Mouse (Mus musculus) kidney, embryonic 14.5 days (tissue): Measurements from ENCODE around the gene Pmm2. TPM values are rescaled to one million over a fixed set of nuclear protein-coding genes. Genes with fewer than 3 reads are reported as not detected.
A peak's percentile ranks its signal among the peaks of the same experiment; 100 is the strongest.

Experiments used
- ATAC-seq: fragments of 200-750 bp; cut with Nextera tagmentation; 2 replicates; pipeline ENCODE4 v1.8.0; 2017; ENCODE audit warnings: moderate number of reproducible peaks, mild to moderate bottlenecking, moderate TSS enrichment, moderate library complexity; ENCODE audit not compliant: low FRiP score, low TSS enrichment
- H3K27ac ChIP-seq: fragments of 300-500 bp; sonication (generic); 2 replicates; pipeline ENCODE4 v1.5.1; 2014; ENCODE audit warnings: low read depth, mild to moderate bottlenecking, low read length, moderate library complexity, mixed read lengths
- H3K27me3 ChIP-seq: fragments of 300-500 bp; sonication (generic); 2 replicates; pipeline ENCODE4 v1.6.1; 2014; ENCODE audit warnings: mild to moderate bottlenecking, low read length; ENCODE audit not compliant: control insufficient read depth, insufficient read depth
- H3K36me3 ChIP-seq: fragments of 300-500 bp; sonication (generic); 2 replicates; pipeline ENCODE4 v1.6.1; 2014; ENCODE audit warnings: low read length, mixed read lengths; ENCODE audit not compliant: control insufficient read depth, insufficient read depth
- H3K4me1 ChIP-seq: fragments of 300-500 bp; sonication (generic); 2 replicates; pipeline ENCODE4 v1.6.1; 2014; ENCODE audit warnings: low read length, mixed read lengths; ENCODE audit not compliant: control insufficient read depth, insufficient read depth
- H3K4me2 ChIP-seq: fragments of 300-500 bp; sonication (generic); replicated peaks from 2 replicates; pipeline ENCODE4 v1.6.1; 2014; ENCODE audit warnings: low read depth, mild to moderate bottlenecking, low read length
- H3K4me3 ChIP-seq: fragments of 300-500 bp; sonication (generic); 2 replicates; pipeline ENCODE4 v1.5.1; 2014; ENCODE audit warnings: mild to moderate bottlenecking, low read length
- H3K9ac ChIP-seq: fragments of 300-500 bp; sonication (generic); 2 replicates; pipeline ENCODE4 v1.6.1; 2014; ENCODE audit warnings: low read depth, mild to moderate bottlenecking, low read length, moderate library complexity
- H3K9me3 ChIP-seq: fragments of 300-500 bp; sonication (generic); 2 replicates; pipeline ENCODE4 v1.6.1; 2016; ENCODE audit warnings: low read length; ENCODE audit not compliant: control insufficient read depth
- WGBS: fragments of 180-500 bp; shearing (Covaris S2); extraction: QIAGEN DNeasy Blood & Tissue Kit; methylation state at CpG from one replicate; pipeline ENCODE4 v1.1.7; 2014; 5-methylcytosine and 5-hydroxymethylcytosine counted together
- polyA plus RNA-seq: library from polyadenylated mRNA; unstranded; fragments of >200 nt; fragmentation: Nextera tagmentation; extraction: Ambion mirVana; gene quantifications from 2 replicates; pipeline ENCODE4 v1.2.1, GENCODE M21; 2014

Pmm2 gene
- polyA plus RNA-seq, 1 experiment from 2014 or later: 59.4 TPM

DNA sequence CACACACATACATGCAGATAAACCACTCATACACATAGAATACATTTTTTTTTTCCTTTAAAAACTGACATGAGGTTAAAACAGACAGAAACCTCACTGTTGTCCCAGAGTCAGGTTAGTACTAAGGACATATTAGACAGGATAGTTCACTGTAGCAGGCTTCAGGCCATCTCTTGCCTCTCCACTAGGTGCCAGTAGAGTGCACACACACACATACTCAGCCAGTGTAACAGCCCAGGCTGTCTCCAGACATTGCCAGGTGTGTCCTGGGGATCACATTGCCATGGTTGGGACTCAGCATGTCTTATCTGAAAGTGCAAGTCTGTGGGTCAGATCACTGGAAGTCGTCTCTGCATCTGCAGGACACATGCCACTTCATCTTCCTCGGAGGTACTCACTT is 6.4 kb downstream of the Pmm2 start:
- Histone ChIP-seq H3K4me1 (peaks cover under 1% of the 10 kb centered on the region; the same call in 1 of the 2 replicates), H3K27ac (no peak overlapping the region), H3K36me3 (peaks cover 70% of the 10 kb centered on the region), H3K27me3 (no peaks in the 10 kb centered on the region), H3K4me2 (no peak overlapping the region), H3K4me3 (no peak overlapping the region), H3K9ac (no peak overlapping the region), H3K9me3 (no peaks in the 10 kb centered on the region)
- WGBS: 75% methylated on average over 2 of the region's 2 CpGs
- ATAC-seq: peak; percentile 73; the same call in 1 of the 2 replicates

DNA sequence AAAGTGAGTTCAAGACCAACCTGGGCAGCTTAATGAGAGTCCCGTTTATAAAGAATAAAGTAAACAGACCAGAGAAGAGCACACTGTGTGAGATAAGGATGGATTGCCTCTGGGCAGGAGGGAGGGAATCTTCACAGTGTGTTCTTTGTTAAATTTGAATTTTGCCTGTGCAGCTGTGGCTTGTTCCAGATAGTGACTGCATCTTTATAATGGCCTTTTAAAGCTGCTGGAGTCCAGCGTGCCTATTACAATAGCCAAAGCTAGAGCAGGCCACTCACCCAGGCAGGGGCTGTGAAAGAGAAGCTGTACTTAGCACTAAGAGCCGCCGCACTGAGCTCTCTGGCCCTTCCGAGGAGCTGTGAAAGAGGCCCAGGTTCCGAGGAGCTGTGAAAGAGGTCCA is 8.1 kb downstream of the Pmm2 start:
- H3K4me3 ChIP-seq: no peak overlapping the region
- no peak overlapping the region for H3K27ac ChIP-seq
- H3K9ac ChIP-seq: no peak overlapping the region
- H3K4me1 ChIP-seq: no peaks in the 10 kb centered on the region
- ATAC-seq: no peak
- no peak overlapping the region for H3K4me2 ChIP-seq
- H3K9me3 ChIP-seq: no peaks in the 10 kb centered on the region
- peaks cover 84% of the 10 kb centered on the region for H3K36me3 ChIP-seq
- H3K27me3 ChIP-seq: no peaks in the 10 kb centered on the region
- 88% methylated on average over 6 of the region's 6 CpGs for WGBS

DNA sequence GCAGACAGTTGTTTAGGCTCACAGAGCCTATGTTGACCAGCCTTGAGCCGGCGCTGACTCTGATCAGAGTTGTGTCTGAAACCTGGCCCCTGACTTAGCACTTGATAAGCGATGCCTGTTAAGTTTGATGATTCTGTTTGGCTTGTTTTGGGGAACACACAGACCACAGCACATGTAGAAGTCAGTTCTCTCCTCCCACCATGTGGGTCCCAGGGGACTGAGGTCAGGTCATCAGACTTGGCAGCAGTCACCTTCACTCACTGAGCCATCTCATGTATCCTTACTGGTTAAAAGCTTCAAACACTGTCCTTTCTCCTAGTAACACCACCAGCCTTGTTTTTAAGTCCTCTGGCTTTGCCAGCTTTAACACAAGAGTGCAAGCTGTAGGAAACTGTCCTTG is 12.5 kb downstream of the Pmm2 start:
- ATAC-seq: no peak
- Histone ChIP-seq H3K9ac (no peak overlapping the region), H3K9me3 (no peaks in the 10 kb centered on the region), H3K4me1 (no peaks in the 10 kb centered on the region), H3K36me3 (peaks cover 89% of the 10 kb centered on the region), H3K4me2 (no peak overlapping the region), H3K27me3 (no peaks in the 10 kb centered on the region), H3K27ac (no peak overlapping the region), H3K4me3 (no peak overlapping the region)
- WGBS: 91% methylated on average over 3 of the region's 3 CpGs

DNA sequence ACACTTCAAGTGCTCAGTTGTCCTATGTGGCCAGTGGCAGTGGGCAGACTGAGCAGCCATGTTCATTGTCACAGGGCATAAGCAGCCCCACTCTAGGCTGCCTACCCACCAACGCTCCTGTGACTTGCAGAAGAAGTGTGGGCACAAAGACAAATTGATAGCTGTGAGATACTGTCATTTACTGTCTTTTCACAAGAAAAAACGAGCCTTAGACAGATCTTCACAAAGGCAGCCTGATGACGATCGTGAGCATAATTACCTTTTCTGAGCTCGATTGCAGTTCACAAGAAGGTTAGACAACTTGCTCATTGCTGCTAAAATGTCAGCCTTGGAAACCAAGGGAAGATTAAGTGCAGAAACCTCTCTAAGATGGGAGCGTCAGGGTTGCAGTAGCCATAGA is 17.6 kb downstream of the Pmm2 start:
- H3K27ac ChIP-seq: no peak overlapping the region
- H3K9ac ChIP-seq: no peak overlapping the region
- no peaks in the 10 kb centered on the region for H3K4me1 ChIP-seq
- 78% methylated on average over 6 of the region's 6 CpGs for WGBS
- H3K27me3 ChIP-seq: no peaks in the 10 kb centered on the region
- no peak overlapping the region for H3K4me3 ChIP-seq
- no peak for ATAC-seq
- peaks cover 67% of the 10 kb centered on the region for H3K36me3 ChIP-seq
- H3K4me2 ChIP-seq: no peak overlapping the region
- no peaks in the 10 kb centered on the region for H3K9me3 ChIP-seq

DNA sequence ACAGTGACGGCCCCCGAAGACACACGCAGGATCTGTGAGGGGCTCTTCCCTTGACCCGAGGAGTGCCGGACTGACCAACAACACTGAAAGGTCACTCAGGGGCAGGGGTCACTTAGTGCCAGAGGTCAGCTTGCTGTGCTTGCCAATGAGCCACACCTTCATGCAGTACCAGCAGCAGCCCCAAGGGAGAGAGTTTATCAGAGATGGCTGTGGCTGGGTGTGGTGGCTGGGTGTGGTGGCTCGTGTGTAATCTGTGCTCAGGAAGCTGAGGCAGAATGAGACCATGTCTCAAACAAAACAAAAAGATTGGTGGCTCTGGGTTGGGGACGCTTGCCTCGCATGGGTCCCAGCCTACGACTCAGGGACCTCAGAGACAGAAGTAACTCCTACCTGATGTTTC is 18.1 kb downstream of the Pmm2 start:
- H3K36me3 ChIP-seq: peaks cover 69% of the 10 kb centered on the region
- H3K4me2 ChIP-seq: no peak overlapping the region
- H3K27ac ChIP-seq: no peak overlapping the region
- 88% methylated on average over 9 of the region's 9 CpGs for WGBS
- ATAC-seq: no peak
- no peaks in the 10 kb centered on the region for H3K27me3 ChIP-seq
- H3K4me1 ChIP-seq: no peaks in the 10 kb centered on the region
- H3K9me3 ChIP-seq: no peaks in the 10 kb centered on the region
- H3K9ac ChIP-seq: no peak overlapping the region
- H3K4me3 ChIP-seq: no peak overlapping the region

DNA sequence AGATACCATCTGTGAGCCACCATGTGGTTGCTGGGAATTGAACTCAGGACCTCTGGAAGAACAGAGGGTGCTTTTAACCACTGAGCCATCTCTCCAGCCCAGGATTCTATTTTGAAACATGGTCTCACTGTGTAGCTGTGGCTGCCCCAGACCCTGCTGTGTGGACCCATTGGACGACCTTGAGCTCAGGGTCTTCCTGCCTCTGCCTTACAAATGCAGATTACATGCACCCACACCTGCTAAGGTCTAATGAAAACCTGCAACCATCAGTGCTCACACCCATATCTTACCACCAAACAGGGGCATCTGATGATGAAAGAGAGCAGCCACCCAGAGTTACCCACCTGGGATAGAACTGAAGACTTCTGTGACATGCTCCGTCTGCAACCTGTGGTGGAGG is 18.8 kb downstream of the Pmm2 start:
- Histone ChIP-seq H3K27ac (no peak overlapping the region), H3K9me3 (no peaks in the 10 kb centered on the region), H3K4me2 (no peak overlapping the region), H3K36me3 (peaks cover 67% of the 10 kb centered on the region), H3K27me3 (no peaks in the 10 kb centered on the region), H3K9ac (no peak overlapping the region), H3K4me3 (no peak overlapping the region), H3K4me1 (no peaks in the 10 kb centered on the region)
- ATAC-seq: no peak
- 88% methylated on average over 2 of the region's 2 CpGs for WGBS

DNA sequence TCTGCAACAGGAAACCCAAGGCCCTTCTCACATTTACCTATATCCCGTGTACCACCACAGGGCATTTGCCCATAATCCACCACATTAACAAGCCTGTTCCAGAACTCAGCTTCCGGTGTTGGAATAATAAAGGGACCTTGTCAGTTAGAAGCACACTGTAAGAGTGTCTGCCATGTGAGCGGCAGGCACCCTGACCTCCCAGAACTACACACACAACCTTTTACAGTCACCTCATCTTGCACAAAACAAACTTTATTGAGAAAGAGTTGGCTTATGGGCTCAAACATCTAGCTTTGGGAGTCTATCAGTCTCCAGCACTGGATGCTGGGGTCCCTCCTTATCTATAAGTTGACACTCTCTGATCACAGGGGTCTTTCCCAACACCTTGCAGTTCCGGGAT is 20.9 kb downstream of the Pmm2 start:
- no peak overlapping the region for H3K4me2 ChIP-seq
- ATAC-seq: no peak
- H3K27ac ChIP-seq: no peak overlapping the region
- no peak overlapping the region for H3K9ac ChIP-seq
- no peaks in the 10 kb centered on the region for H3K9me3 ChIP-seq
- no peaks in the 10 kb centered on the region for H3K27me3 ChIP-seq
- no peaks in the 10 kb centered on the region for H3K4me1 ChIP-seq
- H3K36me3 ChIP-seq: peaks cover 58% of the 10 kb centered on the region
- WGBS: 84% methylated on average over 4 of the region's 4 CpGs
- H3K4me3 ChIP-seq: no peak overlapping the region

DNA sequence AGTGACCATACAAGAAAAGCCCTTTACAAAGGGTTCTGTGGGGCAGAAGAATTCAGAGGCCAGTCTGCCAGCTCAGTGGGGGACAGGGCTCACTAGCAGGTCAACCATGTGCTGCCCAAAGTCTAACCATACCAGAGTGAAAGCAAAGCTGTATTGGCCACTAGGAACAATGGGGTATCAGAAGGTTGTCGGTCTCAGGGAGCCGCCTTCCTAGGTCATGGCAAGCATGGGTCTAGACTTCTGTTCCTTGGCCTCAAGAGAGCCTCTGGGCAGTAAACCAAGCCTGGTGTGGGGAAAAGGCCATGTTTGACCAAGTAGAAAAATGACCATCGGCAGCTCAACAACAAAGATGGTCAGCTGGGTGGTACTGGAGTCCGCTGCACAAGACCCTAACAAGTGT is 21.3 kb downstream of the Pmm2 start:
- WGBS: 93% methylated on average over 4 of the region's 4 CpGs
- Histone ChIP-seq H3K36me3 (peaks cover 55% of the 10 kb centered on the region), H3K27ac (no peak overlapping the region), H3K4me1 (no peaks in the 10 kb centered on the region), H3K9me3 (no peaks in the 10 kb centered on the region), H3K27me3 (no peaks in the 10 kb centered on the region), H3K4me3 (no peak overlapping the region), H3K4me2 (no peak overlapping the region), H3K9ac (no peak overlapping the region)
- ATAC-seq: no peak

DNA sequence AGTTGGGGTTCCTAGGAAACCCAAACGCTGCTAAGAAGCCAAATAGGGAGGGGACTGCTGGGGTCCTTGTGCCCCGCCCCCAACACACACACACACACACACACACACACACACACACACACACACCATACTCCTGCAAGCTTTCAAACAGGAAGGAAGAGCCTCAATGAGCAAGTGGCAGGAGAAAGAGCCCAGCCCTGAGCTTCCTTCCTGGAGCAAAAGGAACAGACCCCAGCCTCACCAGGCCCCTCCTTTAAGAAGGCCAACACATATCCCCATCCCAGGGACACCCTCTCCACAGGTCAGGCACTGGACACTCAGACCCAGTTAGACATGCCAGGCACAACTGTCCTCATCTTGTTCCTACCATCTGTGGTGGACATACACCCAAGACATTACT is 25.5 kb downstream of the Pmm2 start:
- Histone ChIP-seq H3K27me3 (no peaks in the 10 kb centered on the region), H3K4me3 (no peak overlapping the region), H3K4me2 (no peak overlapping the region), H3K9me3 (no peaks in the 10 kb centered on the region), H3K4me1 (peaks cover 8% of the 10 kb centered on the region), H3K9ac (no peak overlapping the region), H3K36me3 (peaks cover 33% of the 10 kb centered on the region), H3K27ac (no peak overlapping the region)
- WGBS: 87% methylated on average over 2 of the region's 2 CpGs
- ATAC-seq: no peak
